Mouse (Mus musculus) limb, embryonic 15.5 days (tissue): ENCODE data around the gene Pkp1. TPM values are rescaled to one million over a fixed set of nuclear protein-coding genes. Genes with fewer than 3 reads are reported as not detected.

Source experiments
- ATAC-seq: fragments of 200-750 bp; cut with Nextera tagmentation; 2 replicates; pipeline ENCODE4 v1.8.0; 2017; ENCODE audit warnings: low read depth, moderate TSS enrichment; ENCODE audit not compliant: insufficient number of reproducible peaks, low FRiP score, low TSS enrichment
- H3K27ac ChIP-seq: fragments of 300-500 bp; sonication (generic); 2 replicates; pipeline ENCODE4 v1.5.1; 2015; ENCODE audit warnings: moderate library complexity, mild to moderate bottlenecking, inconsistent platforms
- H3K27me3 ChIP-seq: fragments of 300-500 bp; sonication (generic); 2 replicates; pipeline ENCODE4 v1.6.1; 2015; ENCODE audit warnings: inconsistent platforms
- H3K36me3 ChIP-seq: fragments of 300-500 bp; sonication (generic); 2 replicates; pipeline ENCODE4 v1.6.1; 2015; ENCODE audit warnings: inconsistent platforms
- H3K4me1 ChIP-seq: fragments of 300-500 bp; sonication (generic); 2 replicates; pipeline ENCODE4 v1.6.1; 2015; ENCODE audit warnings: inconsistent platforms
- H3K4me2 ChIP-seq: fragments of 300-500 bp; sonication (generic); 2 replicates; pipeline ENCODE4 v1.6.1; 2015; ENCODE audit warnings: mild to moderate bottlenecking, inconsistent platforms
- H3K4me3 ChIP-seq: fragments of 300-500 bp; sonication (generic); 2 replicates; pipeline ENCODE4 v1.5.1; 2015; ENCODE audit warnings: mild to moderate bottlenecking, inconsistent platforms
- H3K9ac ChIP-seq: fragments of 300-500 bp; sonication (generic); 2 replicates; pipeline ENCODE4 v1.6.1; 2015; ENCODE audit warnings: inconsistent platforms
- H3K9me3 ChIP-seq: fragments of 300-500 bp; sonication (generic); 2 replicates; pipeline ENCODE4 v1.6.1; 2016; ENCODE audit warnings: inconsistent platforms
- WGBS: fragments of 180-500 bp; shearing (Covaris S2); methylation state at CpG from one replicate; pipeline ENCODE4 v1.1.7; 2015; 5-methylcytosine and 5-hydroxymethylcytosine counted together
- polyA plus RNA-seq: library from polyadenylated mRNA; unstranded; fragments of >200 nt; fragmentation: Nextera tagmentation; extraction: Ambion mirVana; gene quantifications from 2 replicates; pipeline ENCODE4 v1.2.1, GENCODE M21; 2015

Gene Pkp1
- polyA plus RNA-seq, 1 experiment from 2014 or later, result 89.7 TPM

DNA sequence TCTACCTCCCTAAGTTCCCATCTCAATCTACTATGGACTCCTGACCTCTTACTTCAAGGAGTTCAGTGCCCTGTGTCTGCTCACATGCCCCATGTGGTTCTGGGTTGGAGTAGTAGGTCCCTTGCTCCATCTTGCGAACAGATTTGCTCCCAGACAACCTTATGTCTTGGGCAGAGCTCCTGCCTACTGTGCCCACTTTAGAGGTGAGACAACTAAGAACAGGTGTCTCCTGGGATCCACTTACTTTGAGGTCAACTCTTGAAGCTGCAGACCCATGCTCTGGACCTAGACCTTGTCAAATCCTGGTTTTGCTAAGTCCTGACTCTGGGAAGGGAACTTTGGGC is 63.7 kb downstream of the Pkp1 start:
- H3K4me2 ChIP-seq, result no peak overlapping the region
- peaks cover 7% of the 10 kb centered on the region; the same call in 1 of the 2 replicates for H3K4me1 ChIP-seq
- no peaks in the 10 kb centered on the region for H3K9me3 ChIP-seq
- no peak for ATAC-seq
- H3K36me3 ChIP-seq, result no peaks in the 10 kb centered on the region
- H3K4me3 ChIP-seq, result no peak overlapping the region
- H3K27ac ChIP-seq, result no peak overlapping the region
- WGBS, result 95% methylated on average over 1 of the region's 1 CpGs
- no peak overlapping the region for H3K9ac ChIP-seq
- H3K27me3 ChIP-seq, result no peaks in the 10 kb centered on the region

DNA sequence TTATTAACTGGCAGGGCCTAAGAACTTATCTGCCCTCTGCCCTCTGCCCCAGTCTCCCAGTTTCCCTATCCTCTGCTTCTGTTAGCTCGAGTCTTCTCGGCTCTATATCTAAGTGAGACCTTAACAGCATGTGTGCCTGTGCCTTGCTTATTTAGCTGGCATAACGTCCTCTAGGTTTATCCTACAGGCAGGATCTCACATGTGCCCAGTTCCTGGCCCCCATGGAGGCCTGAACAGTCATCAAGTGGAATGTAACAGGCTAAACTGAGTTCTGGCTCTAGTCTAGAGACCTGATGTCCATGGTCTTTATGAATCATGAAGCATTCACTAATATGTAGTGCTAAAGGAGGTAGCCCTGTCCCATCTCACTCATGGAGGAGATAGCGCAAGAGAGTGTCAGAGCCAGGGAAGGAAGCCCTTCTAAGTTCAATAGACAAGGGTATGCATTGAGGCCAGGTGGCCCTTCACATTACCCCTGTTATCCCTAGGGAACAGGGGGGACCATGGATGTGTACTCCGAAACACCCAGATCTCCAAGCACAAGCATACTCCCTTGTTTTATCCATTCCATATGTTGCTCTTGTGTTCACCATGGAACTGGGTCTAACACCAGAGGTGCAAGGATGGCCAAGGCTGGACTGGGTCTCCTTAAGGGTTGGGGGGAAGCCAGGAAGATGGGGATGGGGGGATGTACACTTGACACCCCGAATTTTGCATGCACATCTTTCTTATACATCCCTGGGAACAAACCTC is 64.2 kb downstream of the Pkp1 start:
- no peak for ATAC-seq
- Histone ChIP-seq H3K27ac (no peak overlapping the region), H3K4me1 (peaks cover 7% of the 10 kb centered on the region; the same call in 1 of the 2 replicates), H3K9me3 (no peaks in the 10 kb centered on the region), H3K36me3 (no peaks in the 10 kb centered on the region), H3K27me3 (no peaks in the 10 kb centered on the region), H3K9ac (no peak overlapping the region), H3K4me2 (no peak overlapping the region), H3K4me3 (no peak overlapping the region)
- WGBS, result 86% methylated on average over 6 of the region's 6 CpGs

DNA sequence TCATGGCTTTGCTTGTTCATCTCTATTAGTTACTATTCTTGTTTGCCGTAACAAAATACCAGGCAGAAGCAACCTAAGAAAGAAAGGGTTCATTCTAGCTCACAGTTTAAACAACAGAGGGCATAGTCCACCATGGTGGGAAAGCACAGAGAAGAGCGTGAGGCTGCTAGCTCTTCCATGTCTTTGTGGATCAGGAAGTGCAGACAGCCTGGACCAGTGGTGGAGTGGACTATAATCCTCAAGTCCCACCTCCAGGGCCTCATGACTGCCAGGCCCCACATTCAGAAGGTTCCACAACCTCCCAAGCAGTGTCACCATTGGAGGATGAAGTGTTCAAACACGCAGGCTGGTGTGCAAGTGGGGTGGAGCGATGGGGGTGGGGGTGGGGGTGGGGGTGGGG is 65.8 kb downstream of the Pkp1 start:
- no peak for ATAC-seq
- no peaks in the 10 kb centered on the region for H3K9me3 ChIP-seq
- no peak overlapping the region for H3K9ac ChIP-seq
- H3K4me2 ChIP-seq, result no peak overlapping the region
- H3K27ac ChIP-seq, result no peak overlapping the region
- H3K4me3 ChIP-seq, result no peak overlapping the region
- no peaks in the 10 kb centered on the region for H3K27me3 ChIP-seq
- peaks cover 7% of the 10 kb centered on the region; the same call in 1 of the 2 replicates for H3K4me1 ChIP-seq
- 90% methylated on average over 4 of the region's 4 CpGs for WGBS
- H3K36me3 ChIP-seq, result no peaks in the 10 kb centered on the region

DNA sequence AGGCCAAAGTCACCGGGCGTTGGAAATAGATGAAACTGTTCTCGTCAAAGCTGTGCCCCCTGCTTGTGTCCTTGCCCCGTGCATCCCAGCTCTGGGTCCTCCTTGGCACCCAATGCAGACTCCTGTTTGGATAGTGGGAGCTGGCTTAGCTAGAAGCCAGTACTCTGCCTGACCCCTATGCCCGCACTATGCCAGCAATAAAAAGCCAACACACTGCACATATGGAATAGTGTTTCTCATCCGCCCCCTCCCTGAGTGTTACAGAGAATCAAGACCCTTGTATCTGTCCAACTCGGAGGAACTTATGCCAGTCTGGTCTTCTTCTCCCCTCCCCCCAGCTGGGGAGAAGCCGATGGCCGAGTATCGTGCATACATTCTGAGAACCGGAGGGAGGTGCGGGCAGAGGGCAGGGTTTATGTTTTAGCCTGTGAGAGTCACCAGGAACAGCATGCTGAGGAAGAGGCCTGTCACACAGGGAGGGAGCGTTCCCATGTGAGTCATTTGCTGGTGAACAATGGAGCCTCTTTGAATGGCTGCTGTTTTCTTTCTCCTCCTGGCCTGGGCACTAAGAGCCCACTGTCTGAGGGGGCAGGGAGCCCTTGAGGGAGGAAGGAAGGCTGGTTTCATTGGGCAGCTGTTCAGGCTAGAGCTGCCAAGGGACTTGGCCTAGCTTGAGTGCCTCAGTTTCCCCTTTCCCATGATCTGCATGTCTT is 66.8 kb downstream of the Pkp1 start:
- Histone ChIP-seq H3K9me3 (no peaks in the 10 kb centered on the region), H3K4me2 (no peak overlapping the region), H3K9ac (no peak overlapping the region), H3K27ac (no peak overlapping the region), H3K36me3 (no peaks in the 10 kb centered on the region), H3K4me3 (no peak overlapping the region), H3K4me1 (peaks cover 4% of the 10 kb centered on the region; the same call in 1 of the 2 replicates), H3K27me3 (no peaks in the 10 kb centered on the region)
- WGBS, result 72% methylated on average over 13 of the region's 13 CpGs
- no peak for ATAC-seq

DNA sequence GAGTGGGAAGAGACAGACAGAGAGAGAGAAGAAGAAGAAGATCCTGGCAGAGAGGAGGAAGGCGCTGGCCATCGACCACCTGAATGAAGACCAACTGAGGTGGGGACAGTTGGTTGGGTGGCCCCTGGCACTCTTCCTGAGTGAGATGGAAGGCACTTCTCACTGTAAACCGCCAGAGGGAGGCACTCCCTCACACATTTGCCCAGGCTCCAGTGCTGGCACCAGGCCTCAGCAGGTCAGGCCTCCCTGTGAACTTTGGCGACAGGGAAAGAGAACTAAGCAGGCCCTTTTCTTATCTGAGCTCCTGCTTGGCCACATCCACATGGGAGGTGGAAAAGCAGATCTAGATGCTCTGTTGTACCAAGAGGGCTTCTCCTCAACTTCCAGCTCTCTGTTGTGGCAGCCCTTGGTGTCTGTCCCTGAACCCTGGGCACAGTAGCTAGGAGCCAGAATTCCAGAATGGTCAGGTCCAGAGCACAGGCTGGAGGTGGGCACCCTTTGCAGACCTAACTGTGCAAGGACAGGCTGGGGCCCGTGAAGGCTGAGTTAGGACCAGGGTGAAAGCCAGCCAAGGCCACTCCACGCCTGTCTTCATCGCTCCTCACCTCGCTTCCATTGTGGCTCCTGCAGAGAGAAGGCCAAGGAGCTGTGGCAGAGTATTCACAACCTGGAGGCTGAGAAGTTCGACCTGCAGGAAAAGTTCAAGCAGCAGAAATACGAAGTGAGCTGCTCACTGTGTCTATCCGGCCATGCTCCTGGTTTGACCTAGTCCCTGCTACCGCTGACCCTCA is 68.1 kb downstream of the Pkp1 start:
- H3K4me1 ChIP-seq, result peaks cover 4% of the 10 kb centered on the region; the same call in 1 of the 2 replicates
- no peak for ATAC-seq
- no peaks in the 10 kb centered on the region for H3K9me3 ChIP-seq
- no peak overlapping the region for H3K4me2 ChIP-seq
- no peaks in the 10 kb centered on the region for H3K27me3 ChIP-seq
- H3K4me3 ChIP-seq, result no peak overlapping the region
- no peak overlapping the region for H3K9ac ChIP-seq
- no peaks in the 10 kb centered on the region for H3K36me3 ChIP-seq
- no peak overlapping the region for H3K27ac ChIP-seq
- WGBS, result 69% methylated on average over 12 of the region's 12 CpGs

DNA sequence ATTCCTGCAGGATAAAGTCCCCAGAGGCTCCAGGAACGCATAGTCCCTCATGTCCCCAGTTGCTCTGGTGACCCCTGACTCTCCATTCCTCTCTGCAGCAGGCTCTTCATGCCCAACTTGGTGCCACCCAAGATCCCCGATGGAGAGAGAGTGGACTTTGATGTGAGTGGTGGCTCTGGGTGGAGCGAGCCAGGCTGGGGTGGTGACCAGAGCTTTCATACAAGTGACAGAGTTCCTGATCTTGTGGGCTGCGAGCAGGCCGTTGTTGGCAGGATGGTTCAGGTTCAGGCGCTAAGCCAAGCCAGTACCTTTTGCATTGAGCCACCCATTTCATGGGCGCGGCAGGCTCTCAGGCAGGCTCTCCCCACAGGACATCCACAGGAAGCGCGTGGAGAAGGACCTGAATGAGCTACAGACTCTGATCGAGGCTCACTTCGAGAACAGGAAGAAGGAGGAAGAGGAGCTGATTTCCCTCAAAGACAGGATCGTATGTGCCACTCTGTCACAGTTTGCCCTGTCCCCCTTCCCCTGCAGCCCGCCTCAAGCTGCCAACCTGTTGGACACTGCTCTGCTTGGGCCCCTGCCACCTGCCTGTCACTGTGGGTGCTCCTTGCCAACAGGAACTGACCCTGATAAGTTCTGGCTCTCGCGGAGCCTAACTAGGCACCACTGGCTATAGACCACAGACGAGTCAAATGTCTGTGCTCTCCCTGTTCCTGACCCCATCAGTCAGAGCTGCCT is 71.2 kb downstream of the Pkp1 start:
- no peak overlapping the region for H3K4me2 ChIP-seq
- no peak overlapping the region for H3K27ac ChIP-seq

DNA sequence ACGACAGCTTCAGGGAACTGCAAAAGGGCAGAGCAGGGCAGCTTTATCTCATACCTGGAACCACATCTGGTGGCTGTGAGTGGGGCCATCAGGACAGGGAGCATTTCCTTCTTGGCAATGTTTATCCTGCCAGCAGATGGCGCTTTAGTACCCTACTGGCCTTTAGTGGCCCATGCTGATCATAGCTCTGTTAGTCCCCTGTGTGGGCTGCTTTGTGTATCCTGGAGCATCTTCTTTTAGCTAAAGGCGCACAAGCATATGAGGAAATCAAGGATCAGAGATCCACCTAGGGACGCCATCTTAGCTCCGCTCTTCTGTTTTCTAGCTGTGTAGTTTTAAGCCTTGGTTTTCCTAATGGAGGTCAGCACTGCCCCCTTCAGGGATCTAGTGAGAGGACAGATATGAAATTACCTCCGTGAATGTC is 71.9 kb downstream of the Pkp1 start:
- 34% methylated on average over 6 of the region's 6 CpGs for WGBS
- Histone ChIP-seq H3K4me2 (no peak overlapping the region), H3K4me3 (no peak overlapping the region), H3K27me3 (no peaks in the 10 kb centered on the region), H3K4me1 (0 out of 2 replicates have a peak, but pooled peaks cover 5% of the 10 kb centered on the region), H3K36me3 (no peaks in the 10 kb centered on the region), H3K9ac (no peak overlapping the region), H3K27ac (no peak overlapping the region), H3K9me3 (no peaks in the 10 kb centered on the region)
- ATAC-seq, result no peak

More for the DNA sequence above, 71.2 kb downstream of the Pkp1 start:
- no peak for ATAC-seq
- 76% methylated on average over 17 of the region's 17 CpGs for WGBS
- Histone ChIP-seq H3K9ac (no peak overlapping the region), H3K36me3 (no peaks in the 10 kb centered on the region), H3K4me1 (peaks cover 9% of the 10 kb centered on the region; the same call in 1 of the 2 replicates), H3K9me3 (no peaks in the 10 kb centered on the region), H3K4me3 (no peak overlapping the region), H3K27me3 (no peaks in the 10 kb centered on the region)

DNA sequence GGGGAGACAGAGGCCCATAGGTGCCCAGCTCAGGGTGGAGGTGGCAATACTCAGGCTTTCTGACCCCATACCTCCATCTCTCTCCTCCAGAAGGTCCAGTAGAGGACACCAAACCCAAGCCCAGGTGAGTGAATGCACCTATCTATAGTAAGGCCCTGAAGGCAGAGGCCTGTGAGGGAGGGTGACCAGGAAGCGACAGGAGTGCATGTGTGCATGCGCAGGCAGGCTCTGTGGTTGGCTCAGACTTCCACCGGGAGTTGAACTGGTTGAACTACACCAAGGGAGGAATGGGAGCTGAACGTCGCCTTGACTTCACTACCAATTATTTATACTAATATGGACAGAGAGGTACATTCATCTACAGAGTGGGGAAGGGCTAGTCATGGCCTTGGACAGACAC is 72.4 kb downstream of the Pkp1 start:
- 72% methylated on average over 5 of the region's 5 CpGs for WGBS
- Histone ChIP-seq H3K4me3 (no peak overlapping the region), H3K27me3 (no peaks in the 10 kb centered on the region), H3K9ac (no peak overlapping the region), H3K4me2 (no peak overlapping the region), H3K9me3 (no peaks in the 10 kb centered on the region), H3K36me3 (no peaks in the 10 kb centered on the region), H3K27ac (no peak overlapping the region), H3K4me1 (0 out of 2 replicates have a peak, but pooled peaks cover 5% of the 10 kb centered on the region)
- no peak for ATAC-seq

DNA sequence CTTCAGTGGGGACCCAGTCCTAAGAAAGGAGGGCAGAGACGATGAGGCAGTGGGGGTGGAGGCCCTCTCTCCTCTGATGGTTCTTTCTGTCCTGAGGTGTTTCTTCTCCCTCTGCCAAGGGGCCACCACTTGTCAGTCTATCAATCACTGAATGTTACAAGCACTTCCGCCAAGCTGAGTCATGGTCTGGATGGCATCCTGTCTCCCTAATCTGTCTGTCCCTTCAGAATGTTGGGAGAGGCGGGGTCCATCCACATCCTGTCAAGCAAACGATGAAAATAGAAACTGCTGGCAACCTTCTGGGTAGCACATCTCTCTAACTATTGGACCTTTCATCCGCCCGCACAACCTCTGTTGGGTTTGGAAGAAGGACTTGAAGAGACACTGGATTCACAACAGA is 74.5 kb downstream of the Pkp1 start:
- H3K4me3 ChIP-seq, result no peak overlapping the region
- WGBS, result 59% methylated on average over 6 of the region's 6 CpGs
- H3K36me3 ChIP-seq, result no peaks in the 10 kb centered on the region
- no peak overlapping the region for H3K27ac ChIP-seq
- H3K9ac ChIP-seq, result no peak overlapping the region
- no peak for ATAC-seq
- no peaks in the 10 kb centered on the region for H3K9me3 ChIP-seq
- H3K4me1 ChIP-seq, result peaks cover 11% of the 10 kb centered on the region; the same call in 1 of the 2 replicates
- H3K4me2 ChIP-seq, result no peak overlapping the region
- H3K27me3 ChIP-seq, result no peaks in the 10 kb centered on the region

DNA sequence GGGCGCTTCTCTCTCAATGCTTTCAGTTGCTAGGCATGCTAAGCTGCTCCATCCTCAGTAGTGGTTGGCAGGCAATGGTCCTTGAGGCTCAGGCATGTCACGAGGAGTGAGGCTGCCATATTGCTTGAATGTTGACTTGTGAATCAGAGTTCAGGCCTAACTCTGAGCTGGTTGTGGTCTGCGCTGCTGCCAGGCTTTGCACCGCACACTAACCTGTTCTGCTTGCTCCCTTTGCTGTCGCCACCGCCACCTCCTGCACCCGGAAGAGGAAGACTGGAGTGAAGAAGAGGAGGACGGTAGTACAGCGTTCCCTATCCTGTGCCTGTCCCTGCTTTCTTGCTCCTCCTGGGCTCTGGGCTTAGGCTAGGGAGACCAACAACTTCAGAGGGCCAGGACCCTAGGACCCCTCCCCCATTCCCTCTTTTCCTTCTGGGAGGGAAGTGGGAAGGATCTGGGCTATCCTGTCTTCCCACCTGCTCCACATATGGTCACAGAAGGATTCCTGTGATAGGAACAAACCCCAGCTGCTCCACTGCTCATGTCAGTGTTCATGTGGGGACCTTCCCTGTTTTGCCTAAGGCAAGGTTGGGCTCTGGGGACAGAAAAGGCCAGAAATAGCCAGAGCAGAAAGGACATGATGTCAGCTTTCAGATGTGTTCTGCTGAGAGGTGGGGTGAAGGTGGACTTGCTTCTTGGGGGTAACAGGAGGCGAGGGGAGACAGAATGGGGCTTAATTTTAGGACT is 75.3 kb downstream of the Pkp1 start:
- 84% methylated on average over 10 of the region's 10 CpGs for WGBS
- Histone ChIP-seq H3K4me1 (peaks cover 11% of the 10 kb centered on the region; the same call in 1 of the 2 replicates), H3K27me3 (no peaks in the 10 kb centered on the region), H3K36me3 (no peaks in the 10 kb centered on the region), H3K4me3 (no peak overlapping the region), H3K9me3 (no peaks in the 10 kb centered on the region), H3K27ac (no peak overlapping the region), H3K4me2 (no peak overlapping the region), H3K9ac (no peak overlapping the region)
- no peak for ATAC-seq
